Mouse (Mus musculus) cortical plate, adult 2 months (tissue): Measurements from ENCODE around the gene Card14.

Experiments
- CTCF ChIP-seq: fragments of 200-500 bp; IDR thresholded peaks from 2 replicates; pipeline ENCODE4 v1.5.1; 2011; ENCODE audit warnings: mild to moderate bottlenecking, control low read depth, low read length; ENCODE audit not compliant: insufficient read depth; ENCODE audit errors: extremely low read depth
- POLR2A ChIP-seq: fragments of 200-500 bp; IDR thresholded peaks from 2 replicates; pipeline ENCODE4 v1.6.1; 2011; ENCODE audit warnings: mild to moderate bottlenecking, low read length, control low read depth; ENCODE audit not compliant: insufficient read depth; ENCODE audit errors: extremely low read depth

- TF ChIP-seq CTCF (no peak), POLR2A (no peak)
These were observed 24.4 kb downstream of the Card14 start for GRCm38 (mm10) chr11:119331970-119332369.
